Comparison of ENCODE assay signal across 25 mouse cellular contexts in the genomic region with DNA sequence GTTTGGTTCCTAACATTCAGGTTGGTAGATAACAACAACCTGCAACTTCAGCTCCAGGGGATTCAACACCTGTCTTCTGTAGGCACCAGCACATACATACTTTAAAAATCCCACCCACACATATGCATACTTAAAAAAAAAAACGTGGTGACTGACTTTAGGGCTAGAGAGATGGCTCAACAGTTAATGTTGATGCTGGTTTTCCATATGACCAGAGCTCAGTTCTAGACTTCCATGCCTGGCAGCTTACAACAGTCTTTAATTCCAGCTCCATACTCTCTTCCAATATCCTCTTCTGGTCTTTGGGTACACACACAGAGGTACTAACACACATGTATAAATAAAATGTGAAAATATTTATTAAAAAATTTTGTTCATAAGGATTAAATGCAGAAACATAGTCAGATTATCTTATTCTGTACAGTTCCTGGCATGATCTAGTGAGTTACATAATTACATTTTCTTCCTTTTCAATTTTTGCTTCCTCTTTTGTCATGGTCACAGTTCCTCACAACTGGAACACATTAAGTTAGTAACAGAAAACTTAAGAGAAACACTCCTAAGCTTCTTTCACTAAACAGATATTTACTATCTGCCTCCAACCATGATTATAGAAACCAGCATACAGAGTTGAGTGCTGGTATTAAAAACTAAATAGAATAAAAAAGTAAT. TPM values are rescaled to one million over a fixed set of nuclear protein-coding genes. Genes with fewer than 3 reads are reported as not detected.
DNase-seq lines count a peak whose midpoint lies in the region; ATAC-seq and TF ChIP-seq lines count a peak whose summit lies in the region.
"Had no signal": no experiment of that assay in that cellular context is flagged by ENCODE, and none has a peak within 500 bp of the region (broad histone marks: within the 10 kb centered on the region; RNA-seq: fewer than 3 reads in every experiment).

No protein-coding gene starts in this region.

- ATAC-seq in megakaryocyte, adult 5-6 weeks (ENCODE audit: poor library complexity, severe bottlenecking), result peak; percentile 75
- ATAC-seq: forebrain, embryonic 14.5 days; forebrain, postnatal 0 days; Patski had no signal

- no peak for TF ChIP-seq POLR2A in lung, adult 2 months (IDR thresholded peaks at IDR 0.05; ENCODE audit: borderline replicate concordance, extremely low read depth, low read depth, low read length)

- DNase-seq in layer of hippocampus, adult 2 months (ENCODE audit: low spot score in 2 of 2), result no peak
- DNase-seq in layer of hippocampus, postnatal 14 days (ENCODE audit: low spot score in 2 of 2), result no peak
- DNase-seq in heart, postnatal 4 days, result no peak
- no peak for DNase-seq in lung, adult 2 months
- DNase-seq: adrenal gland, adult 2 months; adrenal gland, postnatal 14 days; B cell, adult 2 months; cerebellum, adult 18-20 months; cerebellum, adult 9-10 months; cerebellum, postnatal 14 days; forebrain, postnatal 0 days; gastrocnemius, adult 2 months; gastrocnemius, postnatal 14 days; heart, adult 2 months; heart, postnatal 14 days had no signal

- 0 out of 2 replicates have a peak overlapping the region, but pooled peaks have one; percentile 14 for H3K27ac ChIP-seq in layer of hippocampus, adult 2 months
- peak overlapping the region; percentile 49 for H3K27ac ChIP-seq in brown adipose tissue, adult 24 weeks (replicated peaks; ENCODE audit: low read depth, low read length)
- H3K27ac ChIP-seq: embryonic facial prominence, embryonic 12.5 days; embryonic facial prominence, embryonic 15.5 days; gastrocnemius, adult 2 months; heart, adult 2 months; heart, embryonic 10.5 days; heart, embryonic 13.5 days; hindbrain, embryonic 12.5 days; hindbrain, embryonic 15.5 days had no signal

- peaks cover 8% of the 10 kb centered on the region for H3K4me1 ChIP-seq in brown adipose tissue, adult 24 weeks (ENCODE audit: control insufficient read depth, insufficient read depth, insufficient read length, low read length)
- peaks cover 3% of the 10 kb centered on the region; the same call in 1 of the 2 replicates for H3K4me1 ChIP-seq in lung, adult 2 months (ENCODE audit: control insufficient read depth, insufficient read depth, low read length)
- H3K4me1 ChIP-seq: embryonic facial prominence, embryonic 12.5 days; embryonic facial prominence, embryonic 15.5 days; heart, embryonic 10.5 days; heart, embryonic 13.5 days; hindbrain, embryonic 12.5 days; hindbrain, embryonic 15.5 days had no signal

- H3K4me3 ChIP-seq in layer of hippocampus, adult 2 months, result no peak overlapping the region
- no peak overlapping the region for H3K4me3 ChIP-seq in brown adipose tissue, adult 24 weeks (ENCODE audit: insufficient read depth, low read depth, low read length)
- H3K4me3 ChIP-seq in lung, adult 2 months (replicated peaks; ENCODE audit: extremely low read depth, low read depth, low read length), result no peak overlapping the region
- H3K4me3 ChIP-seq: embryonic facial prominence, embryonic 12.5 days; embryonic facial prominence, embryonic 15.5 days; gastrocnemius, adult 2 months; heart, adult 2 months; heart, embryonic 10.5 days; heart, embryonic 13.5 days; hindbrain, embryonic 12.5 days; hindbrain, embryonic 15.5 days had no signal

- 60% methylated on average over 1 of the region's 1 CpGs for WGBS in lung, adult 2 months

- TF ChIP-seq CTCF in layer of hippocampus, adult 2 months (conservative IDR thresholded peaks at IDR 0.05), result no peak
- TF ChIP-seq CTCF in lung, adult 2 months (IDR thresholded peaks at IDR 0.05; ENCODE audit: insufficient read depth, low read length), result no peak

RNA-seq across cellular contexts. Expression of gene Thumpd3, which starts 15.0 kb away (rescaled TPM):
- 10 to 100 TPM; 38.2 to 40.6 TPM for total RNA-seq in layer of hippocampus, adult 2 months (2021)
- total RNA-seq in layer of hippocampus, postnatal 14 days (2021), result 10 to 100 TPM; 31.5 to 33.1 TPM
- polyA plus RNA-seq in brown adipose tissue, adult 24 weeks (2012; ENCODE audit: insufficient read depth, insufficient read length, missing spikeins), result 25.4 and 34.9 TPM in 2 replicates
- total RNA-seq in megakaryocyte, adult 5-6 weeks (2015), result 50.0 and 50.4 TPM in 2 replicates
- 40.8 and 48.5 TPM in 2 replicates for total RNA-seq in megakaryocyte, adult 5-6 weeks (2017)
- 10 to 100 TPM; 21.4 to 24.5 TPM for total RNA-seq in heart, postnatal 4 days (2021)
- polyA plus RNA-seq in lung, adult 2 months (2012; rRNA removed), result 3.5 and 5.8 TPM in 2 replicates

RNA-seq across cellular contexts. Expression of gene Setd5, which starts 16.1 kb away (rescaled TPM):
- 100 to 1,000 TPM; 110 to 113 TPM for total RNA-seq in layer of hippocampus, adult 2 months (2021)
- total RNA-seq in layer of hippocampus, postnatal 14 days (2021), result 100 to 1,000 TPM; 116 to 125 TPM
- 17.0 and 19.0 TPM in 2 replicates for polyA plus RNA-seq in brown adipose tissue, adult 24 weeks (2012; ENCODE audit: insufficient read depth, insufficient read length, missing spikeins)
- total RNA-seq in megakaryocyte, adult 5-6 weeks (2015), result 81.1 and 84.2 TPM in 2 replicates
- 46.1 and 63.6 TPM in 2 replicates for total RNA-seq in megakaryocyte, adult 5-6 weeks (2017)
- total RNA-seq in heart, postnatal 4 days (2021), result 10 to 100 TPM; 90.1 to 91.8 TPM
- 28.7 and 30.6 TPM in 2 replicates for polyA plus RNA-seq in lung, adult 2 months (2012; rRNA removed)
